Mouse (Mus musculus) ES-E14 (cell line): ENCODE measurements around the gene Polr2g. TPM values are rescaled to one million over a fixed set of nuclear protein-coding genes. Genes with fewer than 3 reads are reported as not detected.

Source experiments
- DNase-seq: peaks from one replicate; pipeline ENCODE4 v3.0.0-alpha.2; 2013; ENCODE audit warnings: low read depth, low spot score
- H3K27ac ChIP-seq: 2 replicates; pipeline ENCODE4 v1.5.1; 2012; ENCODE audit warnings: low read depth, mild to moderate bottlenecking, low read length, moderate library complexity, mixed read lengths; ENCODE audit not compliant: poor library complexity, insufficient read depth, severe bottlenecking
- H3K36me3 ChIP-seq: 2 replicates; pipeline ENCODE4 v1.6.1; 2012; ENCODE audit warnings: mild to moderate bottlenecking, low read length, moderate library complexity, mixed read lengths; ENCODE audit not compliant: control insufficient read depth, poor library complexity, insufficient read depth, severe bottlenecking
- H3K4me1 ChIP-seq, 2 experiments: fragments of 150-350 bp in 1 of 2; sonication (generic) in 1 of 2; 2 replicates each; pipeline ENCODE4 v1.6.1; 2012; ENCODE audit warnings: low read length in 2 of 2, mild to moderate bottlenecking in 1 of 2, mixed read lengths in 1 of 2; ENCODE audit not compliant: control insufficient read depth in 2 of 2, insufficient read depth in 2 of 2, poor library complexity in 1 of 2
- H3K4me3 ChIP-seq, 2 experiments: fragments of 150-350 bp in 1 of 2; sonication (generic) in 1 of 2; 2 replicates each; pipeline ENCODE4 v1.5.1; 2012; ENCODE audit warnings: low read length in 2 of 2, low read depth in 1 of 2, mild to moderate bottlenecking in 1 of 2, mixed read lengths in 1 of 2; ENCODE audit not compliant: insufficient read depth in 1 of 2, poor library complexity in 1 of 2, severe bottlenecking in 1 of 2
- H3K9ac ChIP-seq: 2 replicates; pipeline ENCODE4 v1.6.1; 2012; ENCODE audit warnings: low read depth, mild to moderate bottlenecking, low read length, mixed read lengths; ENCODE audit not compliant: poor library complexity, insufficient read depth, severe bottlenecking
- H3K9me3 ChIP-seq: fragments of 150-350 bp; sonication (generic); 2 replicates; pipeline ENCODE4 v1.6.1; 2012; ENCODE audit warnings: low read depth, mild to moderate bottlenecking, low read length; ENCODE audit not compliant: control insufficient read depth, insufficient read depth
- CHD2 ChIP-seq: IDR thresholded peaks from 2 replicates; pipeline ENCODE4 v1.6.1; 2014; ENCODE audit warnings: mild to moderate bottlenecking, low read depth, low read length, inconsistent platforms
- HCFC1 ChIP-seq: IDR thresholded peaks from 2 replicates; pipeline ENCODE4 v1.6.1; 2012; ENCODE audit warnings: low read length, inconsistent platforms, borderline replicate concordance; ENCODE audit not compliant: insufficient read depth
- MAFK ChIP-seq: IDR thresholded peaks from 2 replicates; pipeline ENCODE4 v1.6.1; 2014; ENCODE audit warnings: mild to moderate bottlenecking, low read depth, low read length, inconsistent platforms; ENCODE audit not compliant: insufficient read depth
- ZC3H11A ChIP-seq: IDR thresholded peaks from 2 replicates; pipeline ENCODE4 v1.6.1; 2012; ENCODE audit warnings: low read depth, mild to moderate bottlenecking, inconsistent platforms, low read length, borderline replicate concordance
- ZNF384 ChIP-seq: IDR thresholded peaks from 2 replicates; pipeline ENCODE4 v1.6.1; 2012; ENCODE audit warnings: low read depth, low read length, inconsistent platforms
- in situ Hi-C, 2 experiments: fragments of 600-800 bp; cut with MboI; formaldehyde crosslinking; loops; one replicate each; pipeline ENCODE4 v1.15.1; 2025; ENCODE audit warnings: low sequenced_read_pairs in 2 of 2, inconsistent platforms in 1 of 2; ENCODE audit not compliant: unreplicated experiment in 2 of 2
- total RNA-seq: library from RNA; depleted of rRNA; stranded (reverse); fragments of 300-350 nt; gene quantifications from 2 replicates; pipeline ENCODE4 v1.2.3, GENCODE M21; 2012

Polr2g gene
- total RNA-seq, 1 experiment, result 144 TPM

- no peak for DNase-seq
Observed at GRCm38 (mm10) chr19:8821146-8821545, 22.8 kb upstream of the Polr2g start.

GRCm38 (mm10) chr19:8820424-8820956, 22.1 kb upstream of the Polr2g start:
- no peak for DNase-seq
- Histone ChIP-seq H3K36me3 (peaks cover 24% of the 10 kb centered on the region), H3K4me1 (peaks cover 5 to 9% of the 10 kb centered on the region in 2 experiments; a peak in 2 of 4 replicates)

More at GRCm38 (mm10) chr19:8821146-8821545, 22.8 kb upstream of the Polr2g start:
- H3K4me3 ChIP-seq, result peak overlapping the region; percentile 76 to 89
- in situ Hi-C loops, result no loop called here
- H3K27ac ChIP-seq, result no peak overlapping the region
- TF ChIP-seq HCFC1 (no peak), MAFK (no peak), ZC3H11A (no peak), ZNF384 (no peak), CHD2 (no peak)
- H3K9ac ChIP-seq, result peak overlapping the region; percentile 94
- no peaks in the 10 kb centered on the region for H3K9me3 ChIP-seq
- H3K4me1 ChIP-seq, result peaks cover 5 to 9% of the 10 kb centered on the region in 2 experiments; a peak in 2 of 4 replicates
- H3K36me3 ChIP-seq, result peaks cover 25% of the 10 kb centered on the region

DNA sequence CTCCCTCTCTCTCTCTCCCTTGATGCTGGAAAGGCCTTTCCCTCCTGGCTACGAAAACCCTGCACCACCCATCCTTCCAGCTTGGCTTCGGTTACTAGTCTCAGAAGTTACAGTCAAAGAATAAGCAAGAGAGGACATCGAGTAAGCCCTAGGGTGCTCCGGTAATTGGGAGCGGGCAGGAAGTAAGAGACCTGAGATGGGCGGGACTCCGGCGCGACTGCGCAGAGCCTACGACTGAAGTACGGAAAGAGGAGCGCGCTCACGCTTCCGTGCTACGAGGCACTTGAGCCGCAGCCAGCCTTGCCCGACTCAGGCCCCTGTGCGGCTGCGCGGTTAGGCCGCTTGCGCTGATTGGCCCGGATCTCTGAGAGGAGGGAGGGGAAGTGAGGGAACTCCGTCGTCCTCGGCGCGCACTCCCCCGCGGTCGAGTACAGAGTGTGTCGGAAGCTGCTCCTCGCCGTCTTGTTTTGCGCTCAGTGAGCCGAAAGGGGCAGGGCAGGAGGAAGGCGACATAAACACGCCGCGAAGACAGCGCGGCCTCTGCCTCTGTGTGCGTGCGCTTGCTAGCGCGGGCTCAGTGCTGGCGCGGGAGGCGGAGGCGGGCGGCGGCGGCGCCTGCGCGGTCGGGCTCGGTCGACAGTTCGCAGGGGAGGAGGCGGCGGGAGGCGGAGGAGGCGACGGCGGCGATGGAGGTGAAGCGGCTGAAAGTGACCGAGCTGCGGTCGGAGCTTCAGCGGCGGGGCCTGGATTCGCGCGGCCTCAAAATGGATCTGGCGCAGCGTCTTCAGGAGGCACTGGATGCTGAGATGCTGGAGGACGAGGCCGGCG, 21.4 kb upstream of the Polr2g start, which contains the start of gene Hnrnpul2:
Gene Hnrnpul2 (plus strand): TSS at position 415 of the 828 bp plus-strand sequence.
- H3K4me3 ChIP-seq, result peak within 1 kb of the TSS; percentile 76 to 89
- H3K9me3 ChIP-seq, result no peaks in the 10 kb centered on the region
- no peak for TF ChIP-seq MAFK
- TF ChIP-seq HCFC1, result no peak
- TF ChIP-seq CHD2, result no peak
- TF ChIP-seq ZC3H11A, result no peak
- TF ChIP-seq ZNF384, result no peak
- peak within 1 kb of the TSS; percentile 95 for H3K9ac ChIP-seq
- DNase-seq, result peak; percentile 95
- peaks cover 23% of the 10 kb centered on the region for H3K36me3 ChIP-seq
- in situ Hi-C loops, result no loop called here
- H3K4me1 ChIP-seq, result peaks cover 1 to 9% of the 10 kb centered on the region in 2 experiments; a peak in 2 of 4 replicates
- H3K27ac ChIP-seq, result peak within 1 kb of the TSS; percentile 97

More at GRCm38 (mm10) chr19:8820424-8820956, 22.1 kb upstream of the Polr2g start:
- H3K4me3 ChIP-seq, result peak overlapping the region; percentile 76 to 89
- in situ Hi-C loops, result no loop called here
- no peaks in the 10 kb centered on the region for H3K9me3 ChIP-seq
- TF ChIP-seq ZNF384 (no peak), CHD2 (no peak), MAFK (no peak), ZC3H11A (no peak), HCFC1 (no peak)
- peak overlapping the region; percentile 94 for H3K9ac ChIP-seq
- peak overlapping the region; percentile 97 for H3K27ac ChIP-seq

DNA sequence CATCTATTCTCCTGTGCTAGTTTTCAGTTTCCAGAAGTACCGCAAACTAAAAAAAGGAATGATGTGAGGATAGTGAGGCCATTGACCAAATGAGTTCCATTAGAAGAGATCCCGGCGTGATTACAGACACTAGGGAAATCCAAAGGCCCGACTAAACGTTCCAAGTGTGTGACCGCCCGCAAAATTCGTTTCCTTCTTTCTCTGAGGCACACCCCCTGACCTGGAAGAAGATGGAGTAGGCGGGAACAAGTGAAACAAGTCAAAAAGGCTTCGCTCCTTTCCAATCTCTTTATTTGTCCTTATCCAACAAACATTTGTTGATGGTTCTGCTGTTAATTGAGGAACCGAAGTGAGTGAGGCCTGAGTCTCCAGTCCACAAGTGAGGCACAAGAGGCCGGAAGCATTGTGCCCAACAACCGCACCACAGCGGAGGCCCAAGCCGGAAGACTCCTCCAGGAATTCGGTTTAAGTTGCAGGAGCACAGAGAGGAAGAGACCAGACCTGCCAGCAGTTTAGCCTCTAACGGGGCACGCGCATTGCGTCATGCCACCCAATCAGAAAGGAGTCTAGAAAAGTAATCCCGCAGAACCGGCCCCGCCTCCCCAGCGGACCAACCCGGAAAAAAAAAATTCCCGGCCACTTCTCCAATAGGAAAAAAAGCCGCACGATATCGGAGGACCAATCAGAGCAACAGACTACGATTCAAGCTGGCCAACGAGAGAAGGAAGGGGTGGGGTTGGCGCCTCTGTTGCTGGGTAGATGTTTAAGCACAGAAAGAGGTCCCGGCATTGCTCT, 20.6 kb upstream of the Polr2g start, which contains the start of gene Ttc9c:
Gene Ttc9c (minus strand): TSS at position 533 of the 795 bp plus-strand sequence.
- in situ Hi-C loops, result no loop called here
- Histone ChIP-seq H3K27ac (peak within 1 kb of the TSS; percentile 97), H3K4me3 (peak within 1 kb of the TSS; percentile 76 to 89), H3K9me3 (no peaks in the 10 kb centered on the region), H3K36me3 (peaks cover 22% of the 10 kb centered on the region), H3K9ac (peak within 1 kb of the TSS; percentile 95), H3K4me1 (peaks cover 0 to 9% of the 10 kb centered on the region in 2 experiments; a peak in 1 of 4 replicates)
- TF ChIP-seq CHD2, result peak; percentile 87
- TF ChIP-seq MAFK, result no peak
- TF ChIP-seq ZNF384, result peak; percentile 94
- peak; percentile 53; the same call in 1 of the 2 replicates for TF ChIP-seq HCFC1
- DNase-seq, result peak; percentile 99
